Mouse (Mus musculus) lung, postnatal 0 days (tissue): ENCODE measurements at regions not wholly inside any gene's neighbourhood (a gene's known extent, or its start where the extent isn't known, plus 50 kb on each side); places are given as distances from the start of the nearest gene placed in this dataset.

Source experiments
- CTCF ChIP-seq: IDR thresholded peaks from 2 replicates; pipeline ENCODE4 v1.5.1; 2016; ENCODE audit warnings: antibody characterized with exemption, mild to moderate bottlenecking
- EP300 ChIP-seq: IDR thresholded peaks from 2 replicates; pipeline ENCODE4 v1.6.1; 2016; ENCODE audit warnings: antibody characterized with exemption, mild to moderate bottlenecking, control low read depth

GRCm38 (mm10) chr13:113518144-113518543 is 100.2 kb downstream of the Snx18 start:
- TF ChIP-seq CTCF (no peak), EP300 (no peak)
